Mouse (Mus musculus) urinary bladder, postnatal 10 days (tissue): ENCODE measurements around the gene Frrs1l.
A peak's percentile ranks its signal among the peaks of the same experiment; 100 is the strongest.

ENCODE experiments used
- DNase-seq: peaks from one replicate; pipeline ENCODE4 v3.0.0; 2022; ENCODE audit warnings: low spot score

The Frrs1l gene

DNA sequence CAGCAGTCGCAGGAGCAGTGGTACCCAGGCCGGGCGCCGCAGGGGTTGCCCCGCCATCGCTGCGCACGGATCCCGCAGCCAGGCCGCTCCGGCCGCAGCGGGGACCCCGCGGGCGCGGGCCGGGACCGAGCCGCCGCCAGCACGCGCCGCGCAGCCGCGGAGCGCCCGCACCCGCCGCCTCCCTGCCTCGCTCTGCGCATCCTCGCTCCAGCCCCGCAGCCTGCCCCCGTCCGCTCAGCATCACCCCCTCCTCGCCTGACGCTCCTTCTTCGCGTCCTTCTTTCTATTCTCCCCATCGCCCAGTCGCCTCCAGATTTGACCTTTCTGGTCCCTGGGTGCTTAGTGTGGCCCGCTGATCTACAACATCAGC is at the start of gene Frrs1l:
TSS of gene Frrs1l (minus strand) at position 177 of the 370 bp plus-strand sequence.
- DNase-seq, result no peak

- DNase-seq, result no peak
Observed at GRCm38 (mm10) chr4:57039127-57040031, 49.2 kb upstream of the Frrs1l start.

GRCm38 (mm10) chr4:57037554-57037953 is 47.4 kb upstream of the Frrs1l start:
- DNase-seq, result no peak

DNA sequence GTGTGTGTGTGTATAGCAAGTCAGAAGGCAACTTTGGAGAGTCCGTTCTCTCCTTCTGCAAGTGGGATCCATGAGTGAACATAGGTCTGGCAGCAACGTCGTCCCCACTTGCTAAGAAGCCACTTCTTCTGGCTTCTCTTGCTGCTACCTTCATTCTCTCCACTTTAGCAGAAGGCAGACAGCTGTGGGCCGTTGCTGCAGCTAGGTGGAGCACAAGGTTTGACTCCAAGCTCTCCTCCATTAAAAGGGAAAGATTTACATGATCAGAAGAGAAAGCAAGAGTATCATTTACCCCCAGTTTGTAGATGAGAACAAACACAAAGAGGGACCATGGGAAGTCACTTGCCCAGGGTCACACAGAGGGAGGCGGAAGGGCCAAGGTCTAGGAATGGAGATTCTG is 44.0 kb upstream of the Frrs1l start:
- DNase-seq, result no peak

DNA sequence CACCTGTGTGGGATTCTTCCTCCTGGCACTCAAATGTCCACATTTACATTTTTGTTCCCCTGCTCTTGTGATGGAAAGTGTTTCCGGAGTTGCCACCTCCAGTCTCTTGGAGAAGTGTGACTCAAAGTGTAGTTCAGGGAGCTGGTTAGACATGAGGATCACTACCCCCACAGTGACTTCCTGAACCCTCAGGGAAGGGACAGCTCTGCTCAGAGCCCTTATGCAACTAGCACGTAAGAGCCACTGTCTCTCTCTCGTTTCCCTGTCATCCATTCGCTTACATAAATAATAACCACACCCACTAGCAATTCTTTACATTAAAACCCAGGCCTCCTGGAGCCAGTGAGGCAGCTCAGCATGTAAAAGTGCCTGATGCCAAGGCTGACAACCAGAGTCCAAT is 41.2 kb upstream of the Frrs1l start:
- DNase-seq, result no peak

- DNase-seq, result no peak
Observed at GRCm38 (mm10) chr4:57027954-57028353, 37.8 kb upstream of the Frrs1l start.

DNA sequence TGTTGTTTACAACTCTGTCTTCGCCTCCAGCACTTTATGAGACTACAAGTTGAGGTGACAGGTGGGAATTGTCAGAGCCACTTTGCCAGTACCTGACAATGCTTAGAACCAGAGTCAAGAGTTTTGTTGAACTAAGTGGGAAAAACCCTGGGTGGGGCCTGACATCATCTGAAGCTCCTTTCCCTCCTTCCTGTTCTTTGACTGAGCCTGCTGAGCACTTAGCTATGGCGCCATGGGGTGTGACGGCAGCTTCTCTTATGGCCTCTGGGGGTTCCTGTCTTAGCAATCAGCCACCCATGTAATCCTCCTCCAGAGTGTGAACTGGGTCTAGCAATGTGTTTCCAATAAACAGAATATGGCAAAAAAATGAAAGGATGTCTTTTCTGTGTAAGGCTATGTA is 33.3 kb upstream of the Frrs1l start:
- no peak for DNase-seq

GRCm38 (mm10) chr4:57021288-57021687 is 31.1 kb upstream of the Frrs1l start:
- DNase-seq, result no peak

DNA sequence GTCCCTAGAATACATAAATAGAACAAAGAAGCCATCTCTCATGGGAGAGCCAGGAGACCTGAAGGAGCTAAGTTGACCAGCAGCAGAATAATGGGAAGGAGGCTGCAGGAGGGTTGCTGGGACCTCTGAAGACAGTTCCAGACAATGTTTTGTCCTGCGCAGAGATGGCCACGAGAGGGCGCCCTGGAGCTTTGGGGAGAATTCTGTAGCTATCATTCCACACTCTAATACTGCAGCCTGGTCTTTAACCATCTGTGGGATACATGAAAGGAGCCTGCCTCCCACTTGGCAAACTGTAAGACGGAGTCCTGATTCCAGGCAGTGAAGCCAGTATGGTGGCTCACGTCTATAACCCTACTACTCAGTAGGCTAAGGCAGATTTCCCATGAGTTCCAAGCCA is 27.0 kb upstream of the Frrs1l start:
- peak; percentile 25 for DNase-seq

DNA sequence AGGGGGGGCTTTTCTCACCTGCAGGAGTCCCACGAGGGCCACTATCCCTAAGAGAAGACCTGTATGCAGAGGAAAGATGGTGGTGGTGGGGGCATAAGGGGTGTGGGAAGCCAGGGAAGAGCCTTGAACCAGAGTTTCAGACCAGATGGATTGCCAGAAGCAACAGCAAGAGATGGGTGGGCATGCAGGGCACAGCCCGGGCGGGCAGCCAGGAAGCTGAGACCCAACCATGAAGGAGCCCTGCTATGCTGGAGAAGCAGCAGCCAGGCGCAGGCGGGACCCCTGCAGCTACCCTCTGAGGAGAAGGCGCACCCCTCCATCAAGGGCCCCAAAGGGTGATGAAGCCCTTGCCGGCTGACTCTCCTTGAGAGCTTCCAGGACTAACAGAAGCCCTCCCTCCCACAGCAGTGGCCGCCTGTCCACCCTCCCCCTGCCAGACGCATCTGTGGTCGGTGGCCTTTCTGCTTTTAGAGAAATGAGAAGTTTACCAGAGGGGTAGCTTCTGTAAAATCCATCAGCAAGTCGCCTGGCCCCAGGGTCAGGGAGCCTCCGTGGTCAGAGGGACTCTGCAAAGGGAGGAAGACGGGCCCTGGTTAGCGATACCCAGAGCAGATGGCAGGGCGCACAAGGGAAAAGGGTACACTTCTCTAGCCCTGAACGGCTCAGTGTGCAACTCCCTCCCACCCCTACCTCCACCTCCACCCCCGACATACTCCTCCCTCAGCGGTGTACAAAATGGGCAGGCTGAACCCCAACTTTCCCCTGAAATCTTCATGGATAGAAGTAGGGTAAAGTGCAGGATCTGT is 26.4 kb upstream of the Frrs1l start:
- DNase-seq, result no peak

GRCm38 (mm10) chr4:57015032-57015431 is 24.8 kb upstream of the Frrs1l start:
- no peak for DNase-seq

GRCm38 (mm10) chr4:57011454-57012046 is 21.4 kb upstream of the Frrs1l start:
- no peak for DNase-seq

DNA sequence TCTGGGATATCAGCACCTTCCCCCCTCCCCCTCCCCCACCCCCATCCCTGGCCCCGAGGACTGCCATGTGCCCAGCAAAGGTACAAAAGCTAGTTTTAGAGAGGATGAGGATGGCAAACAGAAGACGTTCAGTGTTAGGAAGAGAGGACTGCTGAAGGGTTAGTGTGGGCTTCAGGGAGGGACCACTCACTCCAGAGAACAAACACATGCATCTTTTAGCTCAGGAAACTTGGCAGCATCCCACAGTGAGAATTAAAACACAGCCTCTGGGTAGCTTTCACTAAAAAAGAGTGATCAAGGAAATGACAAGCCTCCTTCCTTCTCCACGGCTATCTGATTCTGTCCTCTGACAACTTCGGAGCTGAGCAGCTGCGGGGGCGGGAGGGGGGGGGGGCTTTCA is 20.7 kb upstream of the Frrs1l start:
- no peak for DNase-seq

DNA sequence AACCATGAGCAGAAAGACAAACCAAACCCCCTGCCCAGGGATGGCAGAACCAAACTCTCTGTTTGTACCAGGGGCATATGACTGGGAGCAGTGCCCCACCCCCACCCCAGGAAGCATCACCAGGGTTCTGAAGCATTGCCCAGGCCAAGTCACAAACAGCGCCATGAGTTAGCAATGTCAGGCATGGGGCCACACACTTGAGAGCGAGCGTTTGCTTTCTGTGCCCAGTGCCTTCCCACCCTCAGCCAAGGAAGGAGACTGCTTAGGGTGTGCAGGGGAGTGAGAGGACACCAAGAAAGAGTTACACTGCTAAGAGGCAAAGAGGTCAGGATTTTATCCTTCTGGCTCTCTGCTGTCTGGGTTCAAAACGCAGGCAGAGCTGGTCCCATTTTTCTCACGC is 20.2 kb upstream of the Frrs1l start:
- DNase-seq, result no peak

DNA sequence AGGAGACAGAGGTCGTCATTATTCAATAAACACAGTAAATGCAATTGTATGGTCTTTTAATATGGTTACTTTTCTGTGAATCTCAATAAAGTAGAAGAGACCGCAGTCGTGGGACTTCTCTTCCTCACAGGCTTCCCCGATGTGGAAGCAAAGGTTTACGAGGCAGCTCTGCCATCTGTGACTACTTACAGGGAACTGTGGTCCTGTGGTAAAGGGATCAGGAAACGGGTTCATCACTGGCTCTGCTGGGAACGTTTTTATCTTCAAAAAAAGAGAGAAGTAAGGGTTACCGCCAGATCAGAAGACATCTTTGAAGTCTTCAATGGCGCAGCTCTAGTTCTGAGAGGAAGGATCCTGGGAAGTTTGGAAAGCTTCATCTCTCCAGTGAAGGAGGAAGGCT is 17.5 kb upstream of the Frrs1l start:
- DNase-seq, result no peak

DNA sequence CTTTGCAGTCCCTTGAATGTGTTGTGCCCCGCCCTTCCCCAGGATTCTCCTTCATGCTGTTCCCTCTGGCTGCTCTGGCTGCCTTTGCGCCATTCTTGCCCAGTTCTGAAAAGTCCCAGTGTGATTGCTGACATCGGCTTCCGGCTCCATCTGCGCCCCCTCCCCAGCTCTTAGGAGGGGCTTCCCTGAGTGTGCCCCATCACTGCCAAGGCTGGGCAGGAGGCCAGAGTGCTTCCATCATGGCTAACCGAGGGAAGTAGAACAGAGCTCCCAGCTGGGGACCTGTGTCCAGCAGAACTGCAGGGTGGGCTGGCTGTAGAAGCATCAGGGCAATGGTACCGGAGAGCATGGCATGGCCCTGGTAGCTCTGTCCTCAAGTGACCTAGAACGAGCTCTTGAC is 14.8 kb upstream of the Frrs1l start:
- DNase-seq, result no peak

- DNase-seq, result no peak
Observed at GRCm38 (mm10) chr4:57003886-57004285, 13.7 kb upstream of the Frrs1l start.

DNA sequence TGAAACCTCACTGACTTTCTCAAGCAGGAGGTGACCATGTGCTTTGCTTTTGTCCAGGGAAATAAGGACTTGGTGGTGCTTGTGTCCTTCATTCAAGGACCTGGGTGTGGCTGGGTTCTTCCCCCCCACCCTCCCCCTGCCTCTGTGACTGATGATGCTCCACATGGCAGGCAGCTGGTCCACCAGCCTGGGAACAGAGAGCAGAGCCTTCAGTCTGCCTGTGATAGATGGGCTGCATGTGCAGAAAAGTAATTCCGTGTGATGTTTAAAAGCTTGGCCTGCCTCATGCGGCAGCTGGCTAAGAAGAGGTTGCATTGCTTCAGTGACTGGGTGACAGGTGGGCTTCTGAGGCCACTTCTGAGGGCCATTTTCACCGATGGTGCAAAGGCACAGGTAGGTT is 12.6 kb upstream of the Frrs1l start:
- no peak for DNase-seq

GRCm38 (mm10) chr4:57001437-57001836 is 11.2 kb upstream of the Frrs1l start:
- DNase-seq, result no peak

DNA sequence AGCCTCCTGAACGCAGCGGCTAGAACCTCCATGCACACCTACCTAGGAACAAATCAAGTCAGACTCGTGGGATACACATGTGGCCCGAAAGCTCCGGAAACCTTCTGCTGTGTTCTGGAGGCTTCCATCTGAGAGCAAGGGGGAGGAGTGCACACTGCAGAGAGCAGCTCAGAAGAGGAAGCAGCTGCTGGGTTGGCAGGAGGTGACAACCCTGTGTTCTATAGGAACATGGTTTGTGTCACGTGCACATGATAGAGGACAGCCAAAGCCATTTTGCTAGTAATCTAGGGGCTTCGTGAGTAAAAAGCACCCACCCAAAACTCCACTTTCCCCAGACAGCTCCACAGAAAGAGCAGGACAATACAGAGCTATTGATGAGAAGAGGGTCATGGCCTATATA is 3.1 kb upstream of the Frrs1l start:
- DNase-seq, result no peak

DNA sequence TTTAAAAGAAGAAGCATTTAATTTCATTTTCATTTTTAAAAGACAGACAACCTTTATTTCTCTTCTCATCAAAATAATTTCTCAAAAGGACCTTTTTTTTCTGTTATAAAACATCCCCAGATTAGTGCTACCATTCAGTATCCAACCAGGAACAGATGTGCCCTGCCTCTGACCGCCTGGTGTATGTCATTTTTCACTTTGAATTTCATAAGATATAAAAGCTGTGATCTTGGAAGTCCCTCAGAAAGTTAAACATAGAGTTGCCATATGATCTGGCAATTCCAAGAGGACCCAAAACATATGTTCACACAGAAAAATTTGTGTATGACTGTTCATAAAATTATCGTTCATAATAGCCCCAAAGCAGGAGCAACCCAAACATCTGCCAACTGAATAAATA is 1.8 kb upstream of the Frrs1l start:
- no peak for DNase-seq

DNA sequence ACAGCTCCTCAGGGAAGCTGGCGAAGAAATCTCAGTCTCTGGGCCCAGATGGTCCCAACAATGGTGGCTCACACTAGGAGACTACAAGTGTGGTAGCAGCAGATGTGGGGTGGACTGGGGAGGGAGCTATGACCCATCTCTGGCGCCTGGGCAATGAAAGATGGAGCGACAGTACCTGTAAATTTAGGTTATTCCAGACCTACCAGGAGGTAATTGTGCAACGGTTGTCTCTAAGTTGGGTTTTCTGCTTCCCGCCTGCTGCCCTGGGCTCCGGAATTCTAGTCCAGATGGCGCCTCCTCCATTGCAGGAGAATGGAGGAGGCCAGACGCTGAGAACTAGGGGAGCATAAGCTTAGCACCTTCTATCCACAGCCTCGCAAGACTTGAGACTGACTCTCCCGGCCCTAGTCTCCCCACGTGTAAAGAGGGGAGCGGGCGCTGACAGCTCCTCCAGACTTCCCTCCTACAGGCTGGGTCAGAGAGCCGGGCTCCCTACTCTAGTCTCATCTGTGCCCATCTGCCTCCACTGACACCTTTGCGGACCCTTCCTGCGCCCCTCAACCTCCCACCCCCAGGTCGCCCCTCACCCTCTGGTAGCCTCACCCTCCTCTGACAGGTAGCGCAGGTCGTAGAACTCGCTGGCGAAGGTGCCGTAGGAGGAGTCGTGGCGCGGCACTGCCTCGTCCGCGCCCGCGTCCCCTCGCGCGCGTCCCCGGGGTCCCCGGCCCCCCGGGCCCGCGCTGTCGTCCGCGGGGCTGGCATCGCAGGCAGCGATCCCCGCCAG is 568 bp downstream of the Frrs1l start:
- no peak for DNase-seq
